Mouse (Mus musculus) heart, adult 2 months (tissue): Measurements from ENCODE around the gene Ikzf3.

ENCODE experiments used
- CTCF ChIP-seq: fragments of 200-600 bp; IDR thresholded peaks from 2 replicates; pipeline ENCODE4 v1.8.1; 2022; ENCODE audit warnings: antibody characterized with exemption, mild to moderate bottlenecking, moderate library complexity
- POLR2A ChIP-seq: fragments of 200-500 bp; IDR thresholded peaks from 2 replicates; pipeline ENCODE4 v1.6.1; 2011; ENCODE audit warnings: mild to moderate bottlenecking, low read depth, low read length, control low read depth; ENCODE audit not compliant: insufficient read depth

DNA sequence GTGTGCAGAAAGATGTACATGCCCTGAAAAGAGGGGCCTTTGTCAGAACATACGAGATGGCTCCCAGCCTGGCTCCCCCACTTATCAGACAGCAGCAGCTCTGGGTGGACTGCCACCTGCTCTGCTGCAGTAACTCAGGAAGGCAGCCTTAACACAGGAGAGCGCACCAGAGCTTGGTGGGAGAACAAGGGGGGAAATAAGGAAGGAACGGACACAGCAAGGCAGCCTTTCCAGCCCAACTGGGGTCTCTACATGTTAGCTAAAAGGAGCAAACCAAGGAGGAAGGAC, 37.4 kb upstream of the Ikzf3 start:
- TF ChIP-seq POLR2A (no peak), CTCF (no peak)
